Mouse (Mus musculus) lung, adult 2 months (tissue): ENCODE results near the gene Mbnl1.

Source experiments
- CTCF ChIP-seq: fragments of 200-500 bp; IDR thresholded peaks from 2 replicates; pipeline ENCODE4 v1.5.1; 2011; ENCODE audit warnings: mild to moderate bottlenecking, low read length, control low read depth; ENCODE audit not compliant: insufficient read depth
- POLR2A ChIP-seq: fragments of 200-500 bp; IDR thresholded peaks from 2 replicates; pipeline ENCODE4 v1.6.1; 2011; ENCODE audit warnings: low read depth, mild to moderate bottlenecking, control low read depth, low read length, borderline replicate concordance; ENCODE audit errors: extremely low read depth

GRCm38 (mm10) chr3:60564244-60564643 lies 91.6 kb downstream of the Mbnl1 start:
- TF ChIP-seq POLR2A, result no peak
- no peak for TF ChIP-seq CTCF
